Mouse (Mus musculus) layer of hippocampus, adult 18-20 months (tissue): ENCODE measurements at regions not wholly inside any gene's neighbourhood (a gene's known extent, or its start where the extent isn't known, plus 50 kb on each side); places are given as distances from the start of the nearest gene placed in this dataset.

Experiments used
- DNase-seq, 2 experiments: peaks; one replicate each; pipeline ENCODE4 v3.0.0; 2022; ENCODE audit warnings: low spot score in 2 of 2

DNA sequence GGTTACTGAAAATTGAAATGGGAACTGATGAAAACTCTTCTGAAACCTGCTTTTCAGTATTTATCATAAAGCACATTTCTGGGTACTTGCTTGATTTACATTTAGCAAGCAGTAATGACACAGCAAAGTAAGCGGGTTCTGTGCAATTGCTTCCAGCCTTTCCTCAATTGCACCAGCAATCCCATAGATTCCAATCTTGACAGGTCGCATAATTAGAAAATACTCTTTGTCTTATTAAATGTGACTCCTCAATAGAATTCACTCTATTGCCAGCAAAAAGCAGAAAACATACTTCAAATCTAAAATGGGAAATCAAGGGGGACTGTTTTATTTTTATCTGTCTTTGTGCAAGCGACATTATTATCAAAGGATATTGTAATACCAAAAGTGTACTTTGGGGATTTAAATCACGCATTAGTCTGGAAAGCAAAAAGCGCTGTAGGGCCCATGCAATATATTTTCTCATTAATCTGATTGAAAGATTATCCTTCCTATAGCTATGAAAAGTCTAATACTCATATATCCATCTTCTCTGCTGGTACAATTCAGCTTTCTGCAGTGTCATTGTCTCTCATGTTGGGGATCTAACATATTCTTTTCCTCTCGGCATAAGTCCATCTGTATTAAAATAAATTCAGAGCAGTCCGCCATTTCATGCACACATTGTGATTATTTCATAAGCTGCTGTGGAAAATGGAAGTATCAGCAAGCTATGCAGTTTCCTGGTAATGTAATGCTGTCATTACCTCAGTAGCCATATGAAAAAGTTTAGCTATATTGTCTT lies 1305.8 kb upstream of the Gm8797 start:
- DNase-seq: no peak

DNA sequence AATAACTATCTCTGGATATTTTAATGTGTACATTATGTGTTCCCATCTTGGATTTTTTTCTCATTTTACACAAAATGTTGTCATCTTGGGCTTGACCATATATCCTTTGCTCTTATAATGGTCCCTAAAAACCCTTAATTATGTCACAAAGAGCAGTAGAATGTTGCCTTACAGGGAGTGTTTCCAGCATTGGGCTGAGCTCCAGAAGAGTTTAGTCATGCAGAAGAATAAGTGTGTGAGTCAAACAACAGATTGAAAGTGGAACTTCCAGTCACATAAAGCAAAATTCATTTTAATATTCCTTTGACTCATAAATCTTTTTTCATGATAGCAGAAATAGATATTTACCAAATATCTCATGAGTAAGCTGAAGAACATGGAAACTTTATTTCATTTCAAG lies 1282.6 kb upstream of the Gm8797 start:
- DNase-seq: peak in 1 of 2 experiments; percentile 2
